8 mouse cellular contexts compared by ENCODE assay signal in the genomic region with DNA sequence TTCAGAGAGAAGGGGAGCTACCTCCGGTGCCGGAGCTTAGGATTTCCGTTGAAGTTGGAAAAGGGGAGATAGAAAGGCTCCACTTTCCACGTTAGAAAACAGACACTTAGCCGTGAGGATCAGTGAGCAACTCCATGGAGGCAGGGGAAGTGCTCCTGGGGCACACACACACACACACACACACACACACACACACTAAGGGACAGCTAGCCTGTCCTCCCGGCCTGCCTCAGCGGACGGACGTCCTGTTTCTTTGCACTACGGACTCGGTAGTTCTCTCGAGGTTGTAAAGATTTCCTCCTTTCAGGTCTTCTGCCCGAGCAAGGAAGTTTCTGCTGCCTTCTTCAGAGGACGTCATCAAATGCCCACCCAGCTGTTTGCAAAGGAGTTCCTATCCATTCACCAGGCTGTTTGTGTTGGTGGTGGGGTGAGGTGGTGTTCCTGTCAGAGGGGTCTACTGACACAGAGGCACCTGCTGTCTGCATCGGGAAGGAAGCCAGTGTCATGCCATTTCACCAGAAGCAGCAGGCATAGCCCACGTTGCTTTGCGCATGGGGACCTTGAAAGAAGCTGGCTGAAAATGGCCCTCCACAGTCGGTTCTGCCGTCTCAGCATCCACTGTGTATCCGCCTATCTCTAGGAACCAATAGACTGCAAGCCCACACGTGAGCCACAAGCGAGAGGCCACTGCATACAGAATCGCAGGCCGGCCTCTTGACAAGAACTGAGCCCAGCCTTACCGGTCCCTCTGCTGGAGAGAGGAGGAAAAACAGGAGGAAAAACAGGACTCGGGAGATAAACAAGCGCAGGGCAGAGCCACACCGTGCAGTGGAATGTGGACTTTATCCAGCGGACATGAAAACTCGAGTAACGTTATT. TPM values are rescaled to one million over a fixed set of nuclear protein-coding genes. Genes with fewer than 3 reads are reported as not detected.
DNase-seq lines count a peak whose midpoint lies in the region; ATAC-seq and TF ChIP-seq lines count a peak whose summit lies in the region.

No protein-coding gene starts in this region.

- peak; percentile 91 for ATAC-seq in cerebellum, adult (ENCODE audit: insufficient number of reproducible peaks, low FRiP score, low TSS enrichment)
- ATAC-seq in forebrain, embryonic 13.5 days: peak; percentile 95
- peak; percentile 88 for ATAC-seq in liver, embryonic 16.5 days (ENCODE audit: low read depth)
- peak; percentile 80 for ATAC-seq in neural tube, embryonic 12.5 days (ENCODE audit: low FRiP score, low read depth)

- TF ChIP-seq POLR2A in testis, adult 2 months (IDR thresholded peaks at IDR 0.05; ENCODE audit: control insufficient read depth, low read depth, low read length): 0 out of 2 replicates have a peak, but pooled peaks have one; percentile 15

- peak; percentile 52; the same call in 1 of the 2 replicates for TF ChIP-seq CTCF in testis, adult 2 months (IDR thresholded peaks at IDR 0.05; ENCODE audit: control insufficient read depth, insufficient read depth, insufficient replicate concordance, low read depth, low read length)

- DNase-seq in ES-CJ7 (ENCODE audit: low read depth, low spot score): peak; percentile 94
- peak; percentile 90 to 92 for DNase-seq in heart, postnatal 10 days
- peak; percentile 80 to 89 for DNase-seq in kidney, postnatal 4 days

- peaks cover 39% of the 10 kb centered on the region; the same call in 1 of the 2 replicates for H3K27me3 ChIP-seq in forebrain, embryonic 13.5 days
- H3K27me3 ChIP-seq in liver, embryonic 16.5 days (ENCODE audit: control insufficient read depth, insufficient read depth, low read depth, low read length): no peaks in the 10 kb centered on the region
- H3K27me3 ChIP-seq in neural tube, embryonic 12.5 days (replicated peaks): peaks cover 18% of the 10 kb centered on the region; the same call in 1 of the 2 replicates
- H3K27me3 ChIP-seq in testis, adult 2 months (ENCODE audit: control insufficient read depth, insufficient read depth, low read length): no peaks in the 10 kb centered on the region

- WGBS in forebrain, embryonic 13.5 days: 20% methylated on average over 31 of the region's 31 CpGs
- WGBS in liver, embryonic 16.5 days (ENCODE audit: insufficient replicate concordance): 8% methylated on average over 31 of the region's 31 CpGs
- 20% methylated on average over 31 of the region's 31 CpGs for WGBS in neural tube, embryonic 12.5 days

- H3K9me3 ChIP-seq in forebrain, embryonic 13.5 days (replicated peaks): no peaks in the 10 kb centered on the region
- H3K9me3 ChIP-seq in liver, embryonic 16.5 days (replicated peaks; ENCODE audit: control insufficient read depth, low read length): no peaks in the 10 kb centered on the region
- H3K9me3 ChIP-seq in neural tube, embryonic 12.5 days: no peaks in the 10 kb centered on the region

- peak overlapping the region; percentile 54 for H3K4me2 ChIP-seq in forebrain, embryonic 13.5 days
- peak overlapping the region; percentile 51 for H3K4me2 ChIP-seq in liver, embryonic 16.5 days (ENCODE audit: low read depth, low read length)
- H3K4me2 ChIP-seq in neural tube, embryonic 12.5 days (replicated peaks): peak overlapping the region; percentile 50

- peak overlapping the region; percentile 14; the same call in 1 of the 2 replicates for H3K4me3 ChIP-seq in forebrain, embryonic 13.5 days
- H3K4me3 ChIP-seq in liver, embryonic 16.5 days (ENCODE audit: low read depth, low read length): peak overlapping the region; percentile 27
- 0 out of 2 replicates have a peak overlapping the region, but pooled peaks have one; percentile 5 for H3K4me3 ChIP-seq in neural tube, embryonic 12.5 days
- no peak overlapping the region for H3K4me3 ChIP-seq in testis, adult 2 months (ENCODE audit: control insufficient read depth, low read depth, low read length)

- H3K36me3 ChIP-seq in forebrain, embryonic 13.5 days (ENCODE audit: poor library complexity, severe bottlenecking): no peaks in the 10 kb centered on the region
- H3K36me3 ChIP-seq in liver, embryonic 16.5 days (ENCODE audit: control insufficient read depth, insufficient read depth): no peaks in the 10 kb centered on the region
- no peaks in the 10 kb centered on the region for H3K36me3 ChIP-seq in neural tube, embryonic 12.5 days
- H3K36me3 ChIP-seq in testis, adult 2 months (ENCODE audit: control insufficient read depth, insufficient read depth, low read length): no peaks in the 10 kb centered on the region

- H3K4me1 ChIP-seq in forebrain, embryonic 13.5 days: peaks cover 6% of the 10 kb centered on the region; the same call in 1 of the 2 replicates
- peaks cover 26% of the 10 kb centered on the region for H3K4me1 ChIP-seq in liver, embryonic 16.5 days (ENCODE audit: control insufficient read depth, low read depth, low read length)
- peaks cover 3% of the 10 kb centered on the region; the same call in 1 of the 2 replicates for H3K4me1 ChIP-seq in neural tube, embryonic 12.5 days
- H3K4me1 ChIP-seq in testis, adult 2 months (ENCODE audit: control insufficient read depth, insufficient read depth, low read length): peaks cover 3% of the 10 kb centered on the region

- H3K27ac ChIP-seq in forebrain, embryonic 13.5 days: no peak overlapping the region
- peak overlapping the region; percentile 84 for H3K27ac ChIP-seq in liver, embryonic 16.5 days (ENCODE audit: low read length)
- H3K27ac ChIP-seq in neural tube, embryonic 12.5 days: no peak overlapping the region
- H3K27ac ChIP-seq in testis, adult 2 months (ENCODE audit: control insufficient read depth, insufficient read depth, low read depth, low read length): peak overlapping the region; percentile 50

- H3K9ac ChIP-seq in forebrain, embryonic 13.5 days: no peak overlapping the region
- peak overlapping the region; percentile 39 for H3K9ac ChIP-seq in liver, embryonic 16.5 days (ENCODE audit: low read depth, low read length)
- H3K9ac ChIP-seq in neural tube, embryonic 12.5 days: no peak overlapping the region

- intact Hi-C loops in heart, postnatal 10 days (cut with DNase I): loop anchor here (2.0 kb wide), 1 partner anchor 27 kb away; no protein-coding TSS in a partner anchor

RNA-seq across cellular contexts. Expression of a gene that starts 5.7 kb away (rescaled TPM):
- 100 and 103 TPM in 2 replicates for polyA plus RNA-seq in forebrain, embryonic 13.5 days (2015; fragmentation: Nextera tagmentation; extraction: Ambion mirVana)
- total RNA-seq in heart, postnatal 10 days (2021): 100 to 1,000 TPM; 151 to 155 TPM
- polyA plus RNA-seq in liver, embryonic 16.5 days (2015; fragmentation: Nextera tagmentation; extraction: Ambion mirVana): 222 and 226 TPM in 2 replicates
- polyA plus RNA-seq in neural tube, embryonic 12.5 days (2016; fragmentation: Nextera tagmentation; extraction: Ambion mirVana): 99.0 and 107 TPM in 2 replicates
- 34.3 and 36.5 TPM in 2 replicates for polyA plus RNA-seq in testis, adult 2 months (2012; rRNA removed)

RNA-seq across cellular contexts. Expression of a gene that starts 31.0 kb away (rescaled TPM):
- polyA plus RNA-seq in forebrain, embryonic 13.5 days (2015; fragmentation: Nextera tagmentation; extraction: Ambion mirVana): 0.89 and 1.0 TPM in 2 replicates
- 10 to 100 TPM; 30.8 to 37.5 TPM for total RNA-seq in heart, postnatal 10 days (2021)
- polyA plus RNA-seq in liver, embryonic 16.5 days (2015; fragmentation: Nextera tagmentation; extraction: Ambion mirVana): 1.9 and 2.0 TPM in 2 replicates
- 1.1 and 1.2 TPM in 2 replicates for polyA plus RNA-seq in neural tube, embryonic 12.5 days (2016; fragmentation: Nextera tagmentation; extraction: Ambion mirVana)
- polyA plus RNA-seq in testis, adult 2 months (2012; rRNA removed): 6.0 and 6.4 TPM in 2 replicates

RNA-seq across cellular contexts. Expression of a gene that starts 40.9 kb away (rescaled TPM):
- 0.22 TPM in 1 of 2 replicates, not detected in the other for polyA plus RNA-seq in forebrain, embryonic 13.5 days (2015; fragmentation: Nextera tagmentation; extraction: Ambion mirVana)
- not detected for total RNA-seq in heart, postnatal 10 days (2021)
- 42.6 and 42.9 TPM in 2 replicates for polyA plus RNA-seq in liver, embryonic 16.5 days (2015; fragmentation: Nextera tagmentation; extraction: Ambion mirVana)
- 0.25 and 0.32 TPM in 2 replicates for polyA plus RNA-seq in neural tube, embryonic 12.5 days (2016; fragmentation: Nextera tagmentation; extraction: Ambion mirVana)
- polyA plus RNA-seq in testis, adult 2 months (2012; rRNA removed): 0.24 TPM in 1 of 2 replicates, not detected in the other

Comparison
In these comparisons a context has a peak if more than half of its experiments do, and no peak if none do; other contexts are left out.
1. H3K27ac ChIP-seq: peak in liver, embryonic 16.5 days (single experiment) and testis, adult 2 months (single experiment); none in forebrain, embryonic 13.5 days (single experiment) and neural tube, embryonic 12.5 days (single experiment).
2. RNA of a gene that starts 40.9 kb away (polyA plus RNA-seq): 42.6 to 42.9 TPM in liver, embryonic 16.5 days; 0.25 to 0.32 TPM in neural tube, embryonic 12.5 days, 0.22 TPM in forebrain, embryonic 13.5 days and 0.24 TPM in testis, adult 2 months; every median in the first group is over 10 times any median in the second.
3. Peak in every context shown above with its lines, with median percentiles within 50 percentile points of each other: DNase-seq, ATAC-seq and H3K4me2 ChIP-seq.